Mouse (Mus musculus) olfactory bulb, adult 2 months (tissue): ENCODE results near the gene Chac1.

ENCODE experiments used
- CTCF ChIP-seq: fragments of 200-500 bp; IDR thresholded peaks from 2 replicates; pipeline ENCODE4 v1.5.1; 2012; ENCODE audit warnings: low read depth, mild to moderate bottlenecking, low read length, moderate library complexity; ENCODE audit not compliant: insufficient read depth
- POLR2A ChIP-seq: fragments of 200-500 bp; IDR thresholded peaks from 2 replicates; pipeline ENCODE4 v1.6.1; 2012; ENCODE audit warnings: mild to moderate bottlenecking, low read depth, low read length, moderate library complexity; ENCODE audit not compliant: insufficient read depth

- TF ChIP-seq CTCF (no peak), POLR2A (no peak)
Observed at GRCm38 (mm10) chr2:119359721-119360291, 8.8 kb downstream of the Chac1 start.
